Mouse (Mus musculus) ES-E14 (cell line): Measurements from ENCODE around the gene Mylip. TPM values are rescaled to one million over a fixed set of nuclear protein-coding genes. Genes with fewer than 3 reads are reported as not detected.

ENCODE experiments used
- DNase-seq: peaks from one replicate; pipeline ENCODE4 v3.0.0-alpha.2; 2013; ENCODE audit warnings: low read depth, low spot score
- H3K27ac ChIP-seq: 2 replicates; pipeline ENCODE4 v1.5.1; 2012; ENCODE audit warnings: low read depth, mild to moderate bottlenecking, low read length, moderate library complexity, mixed read lengths; ENCODE audit not compliant: poor library complexity, insufficient read depth, severe bottlenecking
- H3K36me3 ChIP-seq: 2 replicates; pipeline ENCODE4 v1.6.1; 2012; ENCODE audit warnings: mild to moderate bottlenecking, low read length, moderate library complexity, mixed read lengths; ENCODE audit not compliant: control insufficient read depth, poor library complexity, insufficient read depth, severe bottlenecking
- H3K4me1 ChIP-seq, 2 experiments: fragments of 150-350 bp in 1 of 2; sonication (generic) in 1 of 2; 2 replicates each; pipeline ENCODE4 v1.6.1; 2012; ENCODE audit warnings: low read length in 2 of 2, mild to moderate bottlenecking in 1 of 2, mixed read lengths in 1 of 2; ENCODE audit not compliant: control insufficient read depth in 2 of 2, insufficient read depth in 2 of 2, poor library complexity in 1 of 2
- H3K4me3 ChIP-seq, 2 experiments: fragments of 150-350 bp in 1 of 2; sonication (generic) in 1 of 2; 2 replicates each; pipeline ENCODE4 v1.5.1; 2012; ENCODE audit warnings: low read length in 2 of 2, low read depth in 1 of 2, mild to moderate bottlenecking in 1 of 2, mixed read lengths in 1 of 2; ENCODE audit not compliant: insufficient read depth in 1 of 2, poor library complexity in 1 of 2, severe bottlenecking in 1 of 2
- H3K9ac ChIP-seq: 2 replicates; pipeline ENCODE4 v1.6.1; 2012; ENCODE audit warnings: low read depth, mild to moderate bottlenecking, low read length, mixed read lengths; ENCODE audit not compliant: poor library complexity, insufficient read depth, severe bottlenecking
- H3K9me3 ChIP-seq: fragments of 150-350 bp; sonication (generic); 2 replicates; pipeline ENCODE4 v1.6.1; 2012; ENCODE audit warnings: low read depth, mild to moderate bottlenecking, low read length; ENCODE audit not compliant: control insufficient read depth, insufficient read depth
- CHD2 ChIP-seq: IDR thresholded peaks from 2 replicates; pipeline ENCODE4 v1.6.1; 2014; ENCODE audit warnings: mild to moderate bottlenecking, low read depth, low read length, inconsistent platforms
- HCFC1 ChIP-seq: IDR thresholded peaks from 2 replicates; pipeline ENCODE4 v1.6.1; 2012; ENCODE audit warnings: low read length, inconsistent platforms, borderline replicate concordance; ENCODE audit not compliant: insufficient read depth
- MAFK ChIP-seq: IDR thresholded peaks from 2 replicates; pipeline ENCODE4 v1.6.1; 2014; ENCODE audit warnings: mild to moderate bottlenecking, low read depth, low read length, inconsistent platforms; ENCODE audit not compliant: insufficient read depth
- ZC3H11A ChIP-seq: IDR thresholded peaks from 2 replicates; pipeline ENCODE4 v1.6.1; 2012; ENCODE audit warnings: low read depth, mild to moderate bottlenecking, inconsistent platforms, low read length, borderline replicate concordance
- ZNF384 ChIP-seq: IDR thresholded peaks from 2 replicates; pipeline ENCODE4 v1.6.1; 2012; ENCODE audit warnings: low read depth, low read length, inconsistent platforms
- in situ Hi-C, 2 experiments: fragments of 600-800 bp; cut with MboI; formaldehyde crosslinking; loops; one replicate each; pipeline ENCODE4 v1.15.1; 2025; ENCODE audit warnings: low sequenced_read_pairs in 2 of 2, inconsistent platforms in 1 of 2; ENCODE audit not compliant: unreplicated experiment in 2 of 2
- total RNA-seq: library from RNA; depleted of rRNA; stranded (reverse); fragments of 300-350 nt; gene quantifications from 2 replicates; pipeline ENCODE4 v1.2.3, GENCODE M21; 2012

Mylip gene
- total RNA-seq, 1 experiment, result 2.2 TPM

DNA sequence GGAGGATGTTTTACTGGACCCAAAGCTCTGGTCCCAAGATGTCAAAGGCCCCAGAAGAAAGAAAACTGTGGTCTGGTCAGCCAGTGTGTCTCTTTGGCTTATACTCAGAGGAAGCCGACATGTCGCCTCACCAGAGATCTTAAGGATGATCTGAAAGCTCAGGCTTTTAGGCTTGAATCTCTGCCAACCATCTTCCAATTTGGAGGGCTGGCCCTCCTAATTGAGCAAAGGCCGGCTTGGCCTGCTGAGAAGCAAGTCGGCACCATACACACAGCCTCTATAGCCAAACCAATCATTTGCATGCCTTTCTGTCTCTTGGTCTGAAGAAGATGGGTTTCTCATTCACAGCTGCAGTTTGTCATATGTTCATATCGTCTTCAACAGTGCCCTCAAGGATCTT is 33.2 kb downstream of the Mylip start:
- no peak overlapping the region for H3K4me3 ChIP-seq
- H3K4me1 ChIP-seq, result no peaks in the 10 kb centered on the region
- in situ Hi-C loops, result no loop called here
- no peak overlapping the region for H3K9ac ChIP-seq
- no peak overlapping the region for H3K27ac ChIP-seq
- H3K36me3 ChIP-seq, result no peaks in the 10 kb centered on the region
- TF ChIP-seq HCFC1 (no peak), CHD2 (no peak), ZC3H11A (no peak)
- DNase-seq, result no peak
- H3K9me3 ChIP-seq, result no peaks in the 10 kb centered on the region

DNA sequence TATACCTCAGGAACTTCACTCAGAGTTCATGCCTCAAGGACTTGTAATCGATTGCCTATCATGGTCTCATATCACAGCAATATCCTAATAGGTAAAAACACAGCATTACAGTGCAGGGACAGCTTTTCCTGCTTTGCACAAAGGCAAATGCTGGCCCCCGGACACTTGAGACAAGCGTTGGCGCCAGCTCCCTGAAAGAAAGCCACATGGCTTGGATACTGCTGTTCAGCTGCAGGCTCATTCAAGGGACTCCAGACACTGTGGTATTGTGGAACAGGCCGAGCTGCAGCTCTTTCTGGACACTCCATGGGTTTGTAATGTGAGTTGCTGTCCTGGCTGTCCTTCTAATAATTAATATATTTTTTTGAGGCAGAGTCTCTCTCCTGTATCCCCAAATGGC is 34.4 kb downstream of the Mylip start:
- Histone ChIP-seq H3K4me3 (no peak overlapping the region), H3K9ac (no peak overlapping the region), H3K27ac (no peak overlapping the region), H3K36me3 (no peaks in the 10 kb centered on the region), H3K9me3 (no peaks in the 10 kb centered on the region), H3K4me1 (no peaks in the 10 kb centered on the region)
- no peak for TF ChIP-seq CHD2
- no peak for TF ChIP-seq ZNF384
- no peak for TF ChIP-seq ZC3H11A
- no peak for TF ChIP-seq MAFK
- TF ChIP-seq HCFC1, result no peak
- in situ Hi-C loops, result no loop called here
- DNase-seq, result no peak

DNA sequence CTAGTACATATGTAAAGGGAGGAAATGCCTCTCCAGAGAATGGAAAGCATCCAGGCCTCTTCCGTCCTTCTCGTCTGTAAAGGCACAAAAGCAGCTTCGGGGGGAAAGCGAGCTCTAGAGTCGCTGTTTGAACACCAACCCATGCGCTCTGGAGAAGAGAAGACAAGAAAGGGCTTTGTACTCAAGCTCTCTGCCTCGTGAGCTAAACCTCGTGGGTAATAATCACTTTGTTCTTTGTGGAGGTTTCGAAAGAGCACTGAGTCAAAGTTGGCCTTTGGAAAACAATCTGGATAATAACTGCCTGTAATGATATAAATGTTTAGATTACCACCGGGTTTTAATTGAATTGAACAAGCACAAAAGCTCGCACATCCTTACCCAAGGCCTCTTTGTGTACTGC is 39.7 kb downstream of the Mylip start:
- no peak for DNase-seq
- H3K27ac ChIP-seq, result no peak overlapping the region
- no peak for TF ChIP-seq HCFC1
- H3K4me1 ChIP-seq, result no peaks in the 10 kb centered on the region
- no peaks in the 10 kb centered on the region for H3K9me3 ChIP-seq
- no peak overlapping the region for H3K9ac ChIP-seq
- no peak overlapping the region for H3K4me3 ChIP-seq
- in situ Hi-C loops, result no loop called here
- no peaks in the 10 kb centered on the region for H3K36me3 ChIP-seq

DNA sequence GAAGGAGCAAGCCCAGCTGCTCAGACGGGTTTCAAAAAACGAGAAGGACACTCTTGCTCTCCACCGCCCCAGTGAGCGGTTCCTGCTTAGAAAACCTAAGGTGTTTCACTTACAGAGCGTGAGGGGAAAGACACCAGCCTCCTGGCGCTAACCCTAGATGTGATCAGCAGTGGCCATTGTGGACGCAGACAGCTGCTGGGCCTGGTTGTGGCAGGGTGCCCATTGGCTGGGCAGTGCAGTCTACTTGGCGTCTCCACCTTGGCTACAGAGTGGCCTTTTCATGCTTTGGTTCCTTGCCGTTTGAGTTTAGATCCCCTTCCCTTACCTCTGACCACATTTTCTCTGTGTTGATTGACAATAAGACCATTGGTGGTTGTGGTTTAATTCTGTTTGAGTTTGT is 47.6 kb downstream of the Mylip start:
- no peak overlapping the region for H3K9ac ChIP-seq
- TF ChIP-seq MAFK (no peak), ZNF384 (no peak), ZC3H11A (no peak), CHD2 (no peak), HCFC1 (no peak)
- H3K27ac ChIP-seq, result no peak overlapping the region
- in situ Hi-C loops, result no loop called here
- H3K4me3 ChIP-seq, result no peak overlapping the region
- DNase-seq, result no peak
- H3K36me3 ChIP-seq, result no peaks in the 10 kb centered on the region
- H3K9me3 ChIP-seq, result no peaks in the 10 kb centered on the region
- H3K4me1 ChIP-seq, result no peaks in the 10 kb centered on the region

DNA sequence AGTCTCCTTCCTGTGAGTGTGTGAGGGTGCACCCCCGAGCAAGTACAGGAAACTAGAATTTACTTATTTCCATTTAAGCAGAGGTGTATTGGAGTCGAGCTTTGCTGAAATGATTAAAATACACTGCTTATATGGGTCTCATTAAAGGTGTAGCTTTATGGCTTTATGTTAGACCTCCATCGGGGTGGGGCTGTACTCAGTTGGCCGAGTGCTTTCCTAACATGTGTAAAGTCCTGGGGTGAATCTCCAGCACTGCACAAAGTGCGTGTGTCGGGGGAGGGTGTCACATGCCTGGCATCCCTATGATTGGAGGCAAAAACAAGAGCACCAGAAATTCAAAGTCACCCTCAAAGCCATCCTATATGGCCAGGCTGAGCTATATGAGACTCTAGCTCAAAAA is 49.3 kb downstream of the Mylip start:
- no peaks in the 10 kb centered on the region for H3K36me3 ChIP-seq
- no peak overlapping the region for H3K27ac ChIP-seq
- no peaks in the 10 kb centered on the region for H3K4me1 ChIP-seq
- no peak overlapping the region for H3K4me3 ChIP-seq
- no peak overlapping the region for H3K9ac ChIP-seq
- TF ChIP-seq CHD2 (no peak), MAFK (no peak), ZC3H11A (no peak), HCFC1 (no peak), ZNF384 (no peak)
- H3K9me3 ChIP-seq, result no peaks in the 10 kb centered on the region
- no peak for DNase-seq
- in situ Hi-C loops, result no loop called here
